Mouse (Mus musculus): ENCODE results near the gene Arhgef11. TPM values are rescaled to one million over a fixed set of nuclear protein-coding genes. Genes with fewer than 3 reads are reported as not detected.
"Not testable (repeated sequence)": the region's sequence is repeated elsewhere in the genome, so short reads cannot be mapped to it uniquely, and the experiment has no call there.

Arhgef11 gene
- total RNA-seq (2021), result 10 to 100 TPM; 47.6 to 48.3 TPM

DNA sequence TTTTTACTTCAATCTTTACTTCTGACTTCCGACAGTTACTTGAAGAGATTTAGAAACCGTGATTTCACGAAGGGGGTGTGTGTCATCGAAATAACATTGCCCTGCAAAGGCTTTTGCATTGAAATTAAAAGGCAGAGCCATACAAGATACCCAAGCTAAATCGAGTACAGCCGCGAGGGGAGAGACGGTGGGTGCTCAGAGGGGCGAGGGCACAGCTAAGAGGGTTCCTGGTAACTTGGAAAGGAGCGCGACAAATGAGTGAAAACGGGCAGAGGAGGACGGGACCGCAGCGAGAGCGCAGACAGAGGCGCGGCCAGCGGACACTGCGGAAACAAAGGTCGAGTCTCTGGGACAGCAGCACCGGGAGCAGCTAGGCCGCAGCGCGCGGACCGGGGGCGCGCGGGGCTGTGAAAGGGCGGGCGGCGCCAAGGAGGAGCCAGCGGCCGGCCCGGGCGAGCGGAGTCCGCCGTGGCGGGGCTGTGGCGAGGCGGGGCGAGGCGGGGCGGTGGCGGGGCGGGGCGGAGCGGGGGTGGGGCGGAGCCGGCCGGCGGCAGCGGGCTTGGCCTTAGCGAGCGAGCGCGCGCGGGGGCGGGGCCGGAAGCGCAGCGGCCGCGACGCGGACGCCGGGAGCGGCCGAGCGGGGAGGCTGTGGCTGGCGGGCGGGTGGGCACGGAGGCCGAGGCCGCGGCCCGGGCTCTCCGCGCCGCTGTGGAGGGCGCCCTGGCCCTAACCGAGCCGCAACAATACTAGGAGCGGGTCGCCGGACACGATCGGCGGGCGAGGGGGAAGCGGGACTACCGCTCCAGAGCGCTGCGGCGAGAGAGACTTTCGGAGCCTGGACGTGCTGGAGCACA lies at the start of gene Arhgef11:
Gene Arhgef11 (plus strand): TSS at position 603 of the 854 bp plus-strand sequence.
- intact Hi-C loops (cut with DNase I), result no loop called here
- peak; percentile 82 for DNase-seq

DNA sequence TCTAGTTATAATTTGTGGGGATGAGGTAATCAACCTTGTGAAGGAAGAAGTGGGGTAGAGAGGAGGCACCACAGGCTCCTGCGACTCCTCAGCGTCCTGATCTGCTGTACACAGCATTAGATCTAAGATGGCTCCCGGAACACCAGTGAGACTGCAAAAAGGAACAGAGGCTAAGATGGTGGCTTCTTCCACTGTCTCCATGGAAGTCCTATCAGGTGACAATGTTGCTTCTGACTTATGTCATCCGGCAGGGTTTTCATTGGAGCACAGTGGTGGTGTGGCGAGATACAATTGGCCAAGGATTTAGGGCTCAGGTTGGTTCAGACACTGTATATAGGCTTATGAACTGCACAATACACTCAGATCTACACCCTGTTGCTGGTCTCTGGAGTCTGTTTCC lies 48.7 kb upstream of the Arhgef11 start:
- DNase-seq, result no peak
- intact Hi-C loops (cut with DNase I), result no loop called here

DNA sequence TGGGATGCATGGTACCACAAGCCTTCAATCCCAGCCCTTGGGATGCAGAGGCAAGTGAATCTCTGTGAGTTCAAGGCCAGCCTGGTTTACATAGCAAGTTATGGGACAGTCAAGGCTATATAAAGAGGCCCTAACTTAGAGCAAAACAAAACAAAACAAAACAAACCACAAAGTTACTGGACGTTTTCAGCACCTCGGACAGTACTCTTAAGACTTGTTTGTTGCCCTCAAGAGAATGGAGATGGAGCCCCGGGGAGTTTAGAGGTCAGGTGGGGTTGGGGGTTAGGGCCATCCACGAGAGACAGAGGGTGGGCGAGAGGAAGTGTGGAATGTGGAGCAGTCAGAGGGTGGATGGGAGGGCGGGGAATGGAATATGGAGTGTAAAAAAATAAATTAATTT lies 41.6 kb upstream of the Arhgef11 start:
- no peak for DNase-seq
- intact Hi-C loops (cut with DNase I), result no loop called here

DNA sequence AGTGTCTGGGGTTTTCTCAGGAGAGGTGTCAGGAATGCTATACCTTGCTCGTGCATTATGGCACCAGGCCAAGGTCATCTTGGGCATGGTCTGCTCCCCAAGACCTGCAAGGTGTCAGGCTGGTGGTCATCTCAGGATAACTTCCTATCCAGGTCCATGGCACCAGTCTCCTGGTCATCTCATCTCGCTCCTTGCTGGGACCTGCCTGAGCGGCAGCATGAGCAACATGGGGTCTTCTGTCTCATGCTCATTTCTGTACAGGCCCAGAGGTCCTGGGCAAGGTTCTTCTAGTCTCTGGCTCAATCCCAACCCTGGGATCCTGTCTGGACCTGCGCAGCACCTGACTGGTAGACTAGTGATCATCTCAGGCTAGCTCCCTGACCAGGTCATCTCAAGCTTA lies 35.1 kb upstream of the Arhgef11 start:
- DNase-seq, result no peak
- intact Hi-C loops (cut with DNase I), result no loop called here

DNA sequence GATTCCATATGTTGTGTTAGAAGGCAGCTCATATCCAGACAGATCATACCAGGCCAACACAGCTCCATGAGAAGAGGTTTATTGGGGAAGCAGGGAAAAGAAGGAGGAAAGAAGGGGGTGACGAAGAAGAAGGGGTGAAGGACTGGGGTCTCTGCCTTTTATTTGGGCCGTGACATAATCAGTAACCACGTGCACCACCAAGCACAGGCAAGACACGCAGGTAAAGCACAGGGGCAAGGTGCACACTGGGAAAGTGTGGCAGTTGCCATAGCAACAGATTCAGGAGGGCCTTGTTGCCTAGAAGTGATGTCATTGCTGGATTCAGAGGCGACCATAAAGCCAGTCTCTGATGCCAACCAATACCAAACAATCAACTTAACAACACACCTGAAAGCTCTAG lies 23.6 kb upstream of the Arhgef11 start:
- DNase-seq, result no peak
- intact Hi-C loops (cut with DNase I), result no loop called here

DNA sequence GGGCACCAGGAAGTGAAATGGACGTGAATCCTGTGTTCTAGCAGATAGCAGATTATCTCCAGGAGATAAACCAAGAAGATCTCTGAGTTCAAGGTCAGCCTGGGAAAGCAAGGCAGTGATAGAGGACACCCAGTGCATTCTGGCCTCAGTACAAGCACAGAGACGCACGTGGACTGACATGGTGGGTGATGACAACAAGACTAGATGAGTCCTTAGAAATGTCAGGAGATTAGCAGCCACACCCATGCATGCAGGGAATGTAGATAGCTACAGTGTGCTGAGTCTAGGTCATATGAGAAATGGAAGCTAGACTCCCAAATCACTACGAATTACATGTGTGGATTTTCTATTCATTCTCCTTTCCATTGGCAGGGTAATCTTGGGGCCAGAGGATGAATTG lies 22.0 kb upstream of the Arhgef11 start:
- intact Hi-C loops (cut with DNase I); DNase-seq: not testable (repeated sequence)

DNA sequence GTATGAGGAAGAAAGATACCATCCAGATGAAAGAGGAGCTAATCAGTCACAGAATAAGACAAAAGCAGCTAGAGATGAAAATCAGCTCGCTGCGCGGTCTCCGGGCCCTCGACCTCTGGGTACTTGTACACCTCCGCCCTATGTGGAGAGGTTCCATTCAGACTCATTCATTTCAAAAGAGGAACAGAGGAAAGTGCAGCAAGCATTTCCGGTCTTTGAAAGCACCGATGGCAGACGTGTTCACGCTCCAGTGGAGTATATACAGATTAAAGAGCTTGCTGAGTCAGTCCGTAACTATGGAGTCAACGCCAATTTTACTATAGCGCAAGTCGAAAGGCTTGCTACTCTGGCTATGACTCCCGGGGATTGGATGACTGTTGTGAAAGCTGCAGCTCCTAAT lies 16.3 kb upstream of the Arhgef11 start:
- intact Hi-C loops (cut with DNase I); DNase-seq: not testable (repeated sequence)

DNA sequence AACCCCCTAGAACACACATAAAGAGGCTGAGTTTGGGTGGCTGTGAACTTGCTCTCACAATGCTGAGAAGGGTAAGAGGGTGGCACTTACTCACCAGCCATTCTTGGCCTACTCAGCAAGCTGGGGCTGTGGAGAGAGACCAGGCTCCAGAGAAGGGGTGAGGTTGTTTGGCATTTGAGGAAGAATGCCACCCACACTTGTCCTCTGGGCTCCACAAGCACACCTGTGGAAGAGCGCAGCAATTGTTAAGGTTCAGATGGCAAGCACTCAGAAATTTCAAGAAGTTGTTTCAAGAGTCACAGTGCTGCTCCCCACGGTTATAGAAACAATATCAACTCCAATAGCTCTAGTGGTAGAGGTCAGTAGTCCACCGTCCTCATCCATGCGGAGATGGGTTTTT lies 1.0 kb upstream of the Arhgef11 start:
- intact Hi-C loops (cut with DNase I), result no loop called here
- DNase-seq, result no peak

DNA sequence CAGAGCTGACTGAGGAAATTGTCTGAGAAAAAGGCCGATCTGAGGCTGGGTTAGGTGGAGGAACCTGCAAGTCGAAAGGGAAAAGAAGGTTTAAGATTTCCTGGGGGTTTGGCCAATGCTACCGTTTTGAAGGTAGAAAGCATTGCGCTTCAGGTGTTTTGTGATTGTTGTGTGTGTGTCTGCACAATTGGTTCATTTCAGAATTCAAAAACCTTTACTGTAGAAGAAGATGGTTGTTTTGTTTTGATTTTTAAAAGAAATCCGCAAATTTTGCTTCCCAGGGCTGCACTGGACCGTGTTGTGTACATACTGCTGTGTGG lies 412 bp downstream of the Arhgef11 start:
- no peak for DNase-seq
- intact Hi-C loops (cut with DNase I), result no loop called here

DNA sequence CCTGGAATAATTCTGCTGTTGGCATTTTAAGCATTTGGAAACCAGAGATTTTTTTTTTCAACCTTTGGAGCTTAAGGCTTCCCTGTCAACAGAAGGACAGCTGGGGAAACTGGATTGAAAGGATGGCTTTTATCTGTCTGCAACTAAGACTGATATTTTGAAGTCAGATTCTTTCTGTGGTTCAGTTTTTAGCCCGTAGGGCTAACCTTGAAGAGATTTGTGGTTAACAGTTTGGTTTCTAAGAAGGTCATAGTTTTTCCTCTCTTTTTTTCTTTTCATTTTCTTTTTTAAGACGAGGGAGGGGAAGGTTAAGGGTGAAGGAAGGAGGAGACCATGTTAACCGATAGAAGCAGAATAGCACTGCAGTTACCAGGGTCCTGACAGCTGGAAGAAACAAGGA lies 881 bp downstream of the Arhgef11 start:
- DNase-seq, result no peak
- intact Hi-C loops (cut with DNase I), result no loop called here

DNA sequence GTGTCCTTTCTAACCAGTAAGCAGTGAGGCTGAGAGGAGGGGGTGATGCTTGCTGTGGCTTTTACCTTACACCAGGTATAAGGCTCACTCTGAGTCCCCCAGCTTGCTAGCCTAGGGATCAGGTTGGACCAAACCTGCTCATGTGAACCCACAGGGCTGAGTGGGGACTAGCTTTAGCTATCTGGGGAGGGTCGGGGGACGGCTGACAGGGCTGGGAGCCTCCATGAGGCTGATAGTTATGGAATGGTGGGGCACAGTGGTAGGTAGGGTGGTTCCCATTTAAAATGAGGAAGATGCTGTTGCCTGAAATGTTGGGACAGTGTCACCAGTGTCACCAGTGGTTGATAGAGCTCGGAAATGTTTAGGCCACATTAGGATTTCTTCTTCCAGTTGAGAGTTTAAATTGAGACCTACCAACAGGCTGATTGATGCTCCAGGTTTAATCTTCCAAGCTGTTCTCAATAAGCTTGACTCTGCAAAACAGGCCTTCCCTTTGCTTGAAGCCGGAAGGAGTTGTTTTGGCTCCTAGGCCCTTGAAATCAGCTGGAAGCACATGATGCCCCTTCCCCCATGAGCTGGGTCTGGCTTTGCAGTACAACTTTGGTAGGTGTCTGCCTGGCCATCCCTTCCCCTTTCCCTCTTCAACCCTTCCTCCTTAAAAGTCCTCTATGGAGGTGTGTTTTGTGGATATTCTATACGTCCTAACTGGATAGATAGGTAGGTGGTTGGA lies 1.8 kb downstream of the Arhgef11 start:
- DNase-seq, result no peak
- intact Hi-C loops (cut with DNase I), result no loop called here

DNA sequence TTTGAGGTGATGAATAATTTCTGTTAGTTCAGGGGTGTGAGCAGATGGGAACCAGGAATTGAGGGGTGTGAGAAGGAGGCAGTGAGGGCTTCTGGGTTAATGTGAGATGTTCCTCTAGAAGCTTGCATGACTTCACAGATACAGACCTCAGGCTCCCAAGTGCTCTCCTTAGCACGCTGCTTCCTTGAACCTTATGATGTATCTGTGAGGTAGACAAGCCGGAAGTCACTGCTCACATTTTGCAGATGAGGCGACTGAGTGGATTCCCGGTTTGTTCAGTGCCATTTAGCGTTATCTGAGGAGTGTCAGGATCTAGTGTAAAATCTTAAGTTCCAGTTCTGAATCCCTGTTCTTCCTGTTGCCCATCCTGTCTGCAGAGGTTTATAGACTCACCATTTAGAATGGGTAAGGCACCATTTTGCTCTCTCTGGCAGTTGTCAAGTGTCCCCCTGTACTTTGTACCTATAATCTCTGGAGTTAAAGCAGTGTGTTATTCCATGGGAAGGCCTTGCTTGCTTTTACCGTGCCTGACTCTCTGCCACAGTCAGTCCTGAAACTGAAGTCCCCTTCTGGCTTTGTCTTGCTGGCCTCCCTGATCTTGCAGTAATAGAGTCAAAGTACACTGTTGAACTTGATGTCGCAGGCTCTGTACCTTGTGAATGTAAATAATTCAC lies 3.0 kb downstream of the Arhgef11 start:
- DNase-seq, result no peak

DNA sequence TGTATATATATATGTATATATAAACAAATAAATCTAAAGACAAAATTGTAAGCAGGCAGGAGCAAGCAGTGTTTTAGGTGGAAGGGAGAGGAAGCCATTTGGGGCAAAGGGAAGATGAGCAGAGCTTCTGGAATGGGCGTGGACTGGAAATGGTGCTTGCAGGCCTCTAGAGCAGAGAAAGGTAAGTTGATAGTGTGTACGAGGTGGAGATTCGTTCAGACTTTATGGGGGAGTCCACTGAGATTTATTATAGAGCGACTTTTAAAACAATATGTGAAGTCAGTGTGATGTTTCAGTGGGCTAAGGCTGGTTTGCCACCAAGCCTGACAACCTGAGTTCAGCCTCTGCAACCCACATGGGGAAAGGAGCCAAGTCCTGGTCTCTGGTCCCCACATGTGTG lies 7.5 kb downstream of the Arhgef11 start:
- no peak for DNase-seq
- intact Hi-C loops (cut with DNase I), result no loop called here

More for the DNA sequence above, 3.0 kb downstream of the Arhgef11 start:
- intact Hi-C loops (cut with DNase I), result no loop called here

DNA sequence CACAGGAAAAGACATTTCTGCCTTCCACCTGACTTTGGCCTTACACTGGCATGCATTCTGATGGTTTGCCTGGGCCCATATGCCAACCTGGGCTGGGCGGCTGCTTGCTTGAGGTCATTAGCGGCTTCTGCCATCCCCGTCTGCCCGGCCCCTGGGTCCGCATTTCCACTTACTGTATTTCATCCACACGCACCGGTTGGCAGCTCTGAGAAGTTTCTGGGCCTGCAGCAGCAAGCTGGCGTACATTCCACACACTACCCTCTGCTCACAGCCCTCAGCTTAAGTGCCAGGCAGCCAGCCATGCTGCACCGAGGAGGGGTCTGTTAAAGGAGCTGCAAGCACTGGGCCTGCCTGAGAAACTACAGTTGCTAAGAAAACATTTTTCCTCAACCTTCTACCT lies 13.5 kb downstream of the Arhgef11 start:
- intact Hi-C loops (cut with DNase I), result no loop called here
- peak; percentile 70 for DNase-seq

DNA sequence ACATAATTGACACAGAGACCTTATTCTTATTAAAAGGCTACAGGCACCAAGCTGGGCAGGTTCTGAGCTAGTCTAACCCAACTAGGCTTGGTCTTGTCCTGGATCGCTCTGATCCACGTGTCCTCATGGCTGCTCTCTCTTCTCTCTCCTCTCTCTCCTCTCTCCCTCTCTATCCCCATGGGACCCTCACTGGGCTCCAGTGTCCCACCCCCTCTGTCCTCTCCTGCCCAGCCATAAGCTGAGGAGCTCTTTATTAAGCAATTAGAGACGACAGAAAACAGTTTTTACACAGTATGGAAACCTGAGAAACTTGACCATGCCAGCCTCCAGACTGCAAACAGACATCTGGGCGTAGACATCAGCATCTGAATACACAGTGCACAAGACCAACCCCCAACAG lies 14.0 kb downstream of the Arhgef11 start:
- intact Hi-C loops (cut with DNase I), result no loop called here

DNA sequence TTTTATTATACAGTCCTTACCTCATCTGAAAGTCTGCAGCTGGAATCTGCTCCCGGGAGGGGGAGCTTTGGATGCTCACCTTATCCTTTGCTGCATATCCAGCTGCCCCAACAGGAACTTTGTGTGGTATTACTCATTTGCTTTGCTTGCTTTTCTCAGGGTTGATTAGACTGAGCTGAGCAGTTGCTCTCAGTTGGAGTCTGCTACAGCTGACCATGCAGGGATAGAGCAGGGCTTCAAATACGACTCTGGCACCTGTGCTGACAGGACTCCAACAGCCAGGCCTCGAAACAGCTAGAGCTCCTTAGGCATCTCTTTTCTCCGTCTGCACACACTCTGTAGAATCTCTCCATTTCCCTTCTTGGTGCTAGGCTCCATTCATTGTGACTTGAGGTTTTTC lies 18.2 kb downstream of the Arhgef11 start:
- intact Hi-C loops (cut with DNase I), result no loop called here
- no peak for DNase-seq

More for the DNA sequence above, 14.0 kb downstream of the Arhgef11 start:
- no peak for DNase-seq

DNA sequence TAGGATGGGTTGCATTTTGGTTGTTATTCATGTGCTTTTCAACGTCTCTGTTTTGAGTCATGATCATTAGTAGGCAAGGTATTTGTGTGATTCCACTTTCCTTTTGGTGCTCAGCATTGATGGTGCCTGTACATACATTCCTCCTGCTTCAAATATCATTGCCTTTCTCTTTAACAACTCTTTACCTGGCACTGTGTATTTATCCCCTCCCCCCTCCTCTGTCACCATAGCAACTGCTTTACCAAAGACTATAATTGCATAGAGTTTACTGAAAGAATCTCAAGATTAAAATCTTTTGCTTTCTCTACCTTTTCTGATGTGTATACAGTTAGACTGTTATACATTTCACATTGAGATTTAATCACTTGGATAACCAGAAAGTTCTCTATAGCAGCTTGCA lies 26.1 kb downstream of the Arhgef11 start:
- no peak for DNase-seq
- intact Hi-C loops (cut with DNase I), result no loop called here

DNA sequence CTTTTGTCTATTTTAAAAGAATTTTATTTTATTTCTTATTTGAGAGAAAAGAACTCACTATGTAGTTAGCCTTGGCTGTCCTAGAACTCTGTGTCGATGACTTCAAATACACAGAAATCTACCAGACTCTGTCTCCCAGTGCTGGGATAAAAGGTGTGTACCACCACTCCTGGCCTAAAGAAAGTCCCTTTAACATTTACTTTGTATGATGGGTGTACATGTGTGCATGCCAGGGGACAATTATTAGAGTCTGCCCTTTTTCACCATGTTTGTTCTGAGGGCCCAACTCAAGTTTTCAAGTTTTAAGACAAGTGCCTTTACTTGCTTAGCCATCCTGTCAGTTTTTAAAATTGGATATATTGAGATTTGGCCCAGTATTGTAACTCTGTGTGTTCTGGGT lies 28.8 kb downstream of the Arhgef11 start:
- intact Hi-C loops (cut with DNase I), result no loop called here
- no peak for DNase-seq

DNA sequence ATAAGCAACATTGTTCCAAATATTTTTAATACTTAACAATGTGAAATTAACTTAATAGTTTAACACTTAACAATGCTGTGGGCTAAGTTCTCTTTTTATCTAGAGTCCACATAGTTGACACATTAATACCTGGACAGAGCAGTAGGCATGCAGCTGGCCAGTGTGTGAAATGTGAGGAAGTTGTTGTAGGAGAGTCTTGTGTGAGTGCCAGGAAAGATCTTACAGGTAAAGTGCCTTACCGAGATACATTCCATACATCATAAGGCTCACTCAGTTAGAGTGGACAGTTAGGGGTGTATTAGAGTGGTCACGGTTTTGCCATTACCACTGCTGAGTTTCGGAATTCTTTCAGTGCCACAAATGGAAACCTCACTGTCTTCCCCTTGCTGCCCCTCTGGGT lies 31.7 kb downstream of the Arhgef11 start:
- no peak for DNase-seq
- intact Hi-C loops (cut with DNase I), result no loop called here

DNA sequence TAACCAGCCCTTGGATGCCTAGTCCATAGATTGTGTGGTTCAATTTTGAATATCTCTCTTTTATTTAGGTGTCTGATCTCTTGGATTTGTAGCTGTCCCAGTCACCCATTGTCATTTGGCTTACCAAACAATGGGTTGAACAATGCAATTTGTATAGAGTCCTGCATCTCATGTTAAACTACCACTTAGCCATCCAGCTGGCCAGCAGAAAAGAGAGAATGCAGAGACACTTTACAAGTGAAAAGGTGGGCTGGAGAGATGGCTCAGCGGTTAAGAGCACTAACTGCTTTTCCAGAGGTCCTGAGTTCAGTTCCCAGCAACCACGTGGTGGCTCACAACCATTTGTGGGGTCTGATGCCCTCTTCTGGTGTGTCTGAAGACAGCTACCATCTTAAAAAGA lies 41.0 kb downstream of the Arhgef11 start:
- no peak for DNase-seq
- intact Hi-C loops (cut with DNase I), result no loop called here

DNA sequence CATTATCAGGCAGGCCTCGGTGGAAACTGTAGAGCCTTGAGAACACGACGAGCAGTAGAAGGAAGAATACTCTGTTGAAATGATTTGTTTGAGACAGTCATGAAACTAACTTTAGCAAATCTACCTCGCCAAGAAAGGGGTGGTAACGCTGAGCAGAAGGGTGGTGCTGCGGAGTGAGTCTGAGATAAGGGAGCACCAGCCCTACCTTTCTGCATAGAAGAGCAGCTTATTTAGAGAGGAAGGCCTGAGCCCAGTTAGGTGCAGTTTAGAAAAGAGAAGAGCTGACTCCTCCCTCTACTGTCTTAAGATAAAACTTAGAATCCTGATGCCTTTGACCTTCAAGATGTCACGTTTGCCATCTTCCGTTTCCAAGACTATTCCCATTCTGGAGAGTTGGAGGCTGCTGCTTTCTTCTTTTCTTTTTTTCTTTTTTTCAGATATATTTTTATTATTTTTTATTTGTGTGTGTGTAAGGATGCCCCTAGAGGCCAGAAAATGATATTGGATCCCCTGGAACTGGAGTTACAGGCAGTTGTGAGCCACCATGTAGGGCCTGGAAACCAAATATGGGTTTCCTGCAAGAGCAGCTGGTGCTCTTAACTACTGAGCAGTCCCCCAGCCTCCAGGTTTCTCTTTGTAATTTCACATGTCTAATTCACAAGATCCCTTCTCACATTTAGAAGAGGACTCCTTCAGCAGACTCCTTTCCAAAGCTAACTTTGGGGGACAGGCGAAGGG lies 42.5 kb downstream of the Arhgef11 start:
- intact Hi-C loops (cut with DNase I), result no loop called here
- no peak for DNase-seq

Data from left cerebral cortex, postnatal 4 days (tissue).